Mouse (Mus musculus) kidney, embryonic 14.5 days (tissue): ENCODE data around the gene Fah. TPM values are rescaled to one million over a fixed set of nuclear protein-coding genes. Genes with fewer than 3 reads are reported as not detected.
A peak's percentile ranks its signal among the peaks of the same experiment; 100 is the strongest.

Experiments
- ATAC-seq: fragments of 200-750 bp; cut with Nextera tagmentation; 2 replicates; pipeline ENCODE4 v1.8.0; 2017; ENCODE audit warnings: moderate number of reproducible peaks, mild to moderate bottlenecking, moderate TSS enrichment, moderate library complexity; ENCODE audit not compliant: low FRiP score, low TSS enrichment
- H3K27ac ChIP-seq: fragments of 300-500 bp; sonication (generic); 2 replicates; pipeline ENCODE4 v1.5.1; 2014; ENCODE audit warnings: low read depth, mild to moderate bottlenecking, low read length, moderate library complexity, mixed read lengths
- H3K27me3 ChIP-seq: fragments of 300-500 bp; sonication (generic); 2 replicates; pipeline ENCODE4 v1.6.1; 2014; ENCODE audit warnings: mild to moderate bottlenecking, low read length; ENCODE audit not compliant: control insufficient read depth, insufficient read depth
- H3K36me3 ChIP-seq: fragments of 300-500 bp; sonication (generic); 2 replicates; pipeline ENCODE4 v1.6.1; 2014; ENCODE audit warnings: low read length, mixed read lengths; ENCODE audit not compliant: control insufficient read depth, insufficient read depth
- H3K4me1 ChIP-seq: fragments of 300-500 bp; sonication (generic); 2 replicates; pipeline ENCODE4 v1.6.1; 2014; ENCODE audit warnings: low read length, mixed read lengths; ENCODE audit not compliant: control insufficient read depth, insufficient read depth
- H3K4me2 ChIP-seq: fragments of 300-500 bp; sonication (generic); replicated peaks from 2 replicates; pipeline ENCODE4 v1.6.1; 2014; ENCODE audit warnings: low read depth, mild to moderate bottlenecking, low read length
- H3K4me3 ChIP-seq: fragments of 300-500 bp; sonication (generic); 2 replicates; pipeline ENCODE4 v1.5.1; 2014; ENCODE audit warnings: mild to moderate bottlenecking, low read length
- H3K9ac ChIP-seq: fragments of 300-500 bp; sonication (generic); 2 replicates; pipeline ENCODE4 v1.6.1; 2014; ENCODE audit warnings: low read depth, mild to moderate bottlenecking, low read length, moderate library complexity
- H3K9me3 ChIP-seq: fragments of 300-500 bp; sonication (generic); 2 replicates; pipeline ENCODE4 v1.6.1; 2016; ENCODE audit warnings: low read length; ENCODE audit not compliant: control insufficient read depth
- WGBS: fragments of 180-500 bp; shearing (Covaris S2); extraction: QIAGEN DNeasy Blood & Tissue Kit; methylation state at CpG from one replicate; pipeline ENCODE4 v1.1.7; 2014; 5-methylcytosine and 5-hydroxymethylcytosine counted together
- polyA plus RNA-seq: library from polyadenylated mRNA; unstranded; fragments of >200 nt; fragmentation: Nextera tagmentation; extraction: Ambion mirVana; gene quantifications from 2 replicates; pipeline ENCODE4 v1.2.1, GENCODE M21; 2014

Gene Fah
- polyA plus RNA-seq, result 2.7 and 3.8 TPM in 2 replicates

- H3K27ac ChIP-seq, result no peak within 1 kb of the TSS
- H3K27me3 ChIP-seq, result no peaks in the 10 kb centered on the region
- H3K9me3 ChIP-seq, result no peaks in the 10 kb centered on the region
- H3K4me3 ChIP-seq, result peak within 1 kb of the TSS; percentile 56
- H3K4me1 ChIP-seq, result no peaks in the 10 kb centered on the region
- WGBS, result 0% methylated on average over 10 of the region's 10 CpGs
- peak within 1 kb of the TSS; percentile 89 for H3K4me2 ChIP-seq
- ATAC-seq, result peak; percentile 77
- peak within 1 kb of the TSS; percentile 42 for H3K9ac ChIP-seq
- no peaks in the 10 kb centered on the region for H3K36me3 ChIP-seq
These were observed at the start of gene Fah for GRCm38 (mm10) chr7:84606293-84606749. Gene Fah (minus strand): TSS chr7:84606722.

GRCm38 (mm10) chr7:84652740-84653139, 46.2 kb upstream of the Fah start:
- no peak for ATAC-seq
- 72% methylated on average over 2 of the region's 2 CpGs for WGBS
- Histone ChIP-seq H3K27me3 (no peaks in the 10 kb centered on the region), H3K4me3 (no peak overlapping the region), H3K4me1 (0 out of 2 replicates have a peak, but pooled peaks cover 3% of the 10 kb centered on the region), H3K4me2 (no peak overlapping the region), H3K9ac (no peak overlapping the region), H3K9me3 (no peaks in the 10 kb centered on the region), H3K27ac (no peak overlapping the region), H3K36me3 (no peaks in the 10 kb centered on the region; the same call in 1 of the 2 replicates)

- 59% methylated on average over 2 of the region's 2 CpGs for WGBS
- Histone ChIP-seq H3K4me1 (0 out of 2 replicates have a peak, but pooled peaks cover 3% of the 10 kb centered on the region), H3K4me2 (no peak overlapping the region)
These were observed 45.4 kb upstream of the Fah start for GRCm38 (mm10) chr7:84651987-84652321.

GRCm38 (mm10) chr7:84651303-84651986, 44.9 kb upstream of the Fah start:
- Histone ChIP-seq H3K9me3 (no peaks in the 10 kb centered on the region), H3K27ac (no peak overlapping the region), H3K27me3 (no peaks in the 10 kb centered on the region), H3K4me1 (0 out of 2 replicates have a peak, but pooled peaks cover 3% of the 10 kb centered on the region), H3K4me2 (no peak overlapping the region), H3K36me3 (no peaks in the 10 kb centered on the region; the same call in 1 of the 2 replicates), H3K4me3 (no peak overlapping the region), H3K9ac (no peak overlapping the region)
- no peak for ATAC-seq
- 90% methylated on average over 4 of the region's 4 CpGs for WGBS

More at GRCm38 (mm10) chr7:84651987-84652321, 45.4 kb upstream of the Fah start:
- Histone ChIP-seq H3K9ac (no peak overlapping the region), H3K9me3 (no peaks in the 10 kb centered on the region), H3K27ac (no peak overlapping the region), H3K4me3 (no peak overlapping the region), H3K27me3 (no peaks in the 10 kb centered on the region), H3K36me3 (no peaks in the 10 kb centered on the region; the same call in 1 of the 2 replicates)
- no peak for ATAC-seq

- Histone ChIP-seq H3K9ac (no peak overlapping the region), H3K9me3 (no peaks in the 10 kb centered on the region), H3K4me2 (no peak overlapping the region), H3K27ac (no peak overlapping the region), H3K4me1 (no peaks in the 10 kb centered on the region), H3K27me3 (no peaks in the 10 kb centered on the region), H3K36me3 (no peaks in the 10 kb centered on the region; the same call in 1 of the 2 replicates), H3K4me3 (no peak overlapping the region)
- no peak for ATAC-seq
- 92% methylated on average over 2 of the region's 2 CpGs for WGBS
These were observed 42.5 kb upstream of the Fah start for GRCm38 (mm10) chr7:84649016-84649415.

- H3K27me3 ChIP-seq, result no peaks in the 10 kb centered on the region
- no peak overlapping the region for H3K27ac ChIP-seq
- WGBS, result 84% methylated on average over 1 of the region's 1 CpGs
These were observed 39.7 kb upstream of the Fah start for GRCm38 (mm10) chr7:84646256-84646655.

GRCm38 (mm10) chr7:84643270-84643998, 36.9 kb upstream of the Fah start:
- WGBS, result 91% methylated on average over 6 of the region's 6 CpGs
- Histone ChIP-seq H3K27me3 (no peaks in the 10 kb centered on the region), H3K36me3 (no peaks in the 10 kb centered on the region; the same call in 1 of the 2 replicates), H3K4me2 (no peak overlapping the region), H3K4me1 (no peaks in the 10 kb centered on the region; the same call in 1 of the 2 replicates), H3K27ac (no peak overlapping the region), H3K9ac (no peak overlapping the region), H3K4me3 (no peak overlapping the region), H3K9me3 (no peaks in the 10 kb centered on the region)
- no peak for ATAC-seq

More at GRCm38 (mm10) chr7:84646256-84646655, 39.7 kb upstream of the Fah start:
- H3K4me1 ChIP-seq, result no peaks in the 10 kb centered on the region; the same call in 1 of the 2 replicates
- no peak overlapping the region for H3K9ac ChIP-seq
- ATAC-seq, result no peak
- H3K36me3 ChIP-seq, result no peaks in the 10 kb centered on the region; the same call in 1 of the 2 replicates
- H3K9me3 ChIP-seq, result no peaks in the 10 kb centered on the region
- no peak overlapping the region for H3K4me3 ChIP-seq
- no peak overlapping the region for H3K4me2 ChIP-seq

- Histone ChIP-seq H3K4me2 (no peak overlapping the region), H3K27me3 (no peaks in the 10 kb centered on the region), H3K4me1 (no peaks in the 10 kb centered on the region; the same call in 1 of the 2 replicates), H3K27ac (no peak overlapping the region), H3K9me3 (no peaks in the 10 kb centered on the region), H3K9ac (no peak overlapping the region), H3K4me3 (no peak overlapping the region), H3K36me3 (no peaks in the 10 kb centered on the region)
- peak; percentile 84; the same call in 1 of the 2 replicates for ATAC-seq
- 38% methylated on average over 6 of the region's 6 CpGs for WGBS
These were observed 35.8 kb upstream of the Fah start for GRCm38 (mm10) chr7:84642159-84642928.
